Mouse (Mus musculus): ENCODE measurements around the gene Il6st.
A peak's percentile ranks its signal among the peaks of the same experiment; 100 is the strongest.

Gene Il6st

DNA sequence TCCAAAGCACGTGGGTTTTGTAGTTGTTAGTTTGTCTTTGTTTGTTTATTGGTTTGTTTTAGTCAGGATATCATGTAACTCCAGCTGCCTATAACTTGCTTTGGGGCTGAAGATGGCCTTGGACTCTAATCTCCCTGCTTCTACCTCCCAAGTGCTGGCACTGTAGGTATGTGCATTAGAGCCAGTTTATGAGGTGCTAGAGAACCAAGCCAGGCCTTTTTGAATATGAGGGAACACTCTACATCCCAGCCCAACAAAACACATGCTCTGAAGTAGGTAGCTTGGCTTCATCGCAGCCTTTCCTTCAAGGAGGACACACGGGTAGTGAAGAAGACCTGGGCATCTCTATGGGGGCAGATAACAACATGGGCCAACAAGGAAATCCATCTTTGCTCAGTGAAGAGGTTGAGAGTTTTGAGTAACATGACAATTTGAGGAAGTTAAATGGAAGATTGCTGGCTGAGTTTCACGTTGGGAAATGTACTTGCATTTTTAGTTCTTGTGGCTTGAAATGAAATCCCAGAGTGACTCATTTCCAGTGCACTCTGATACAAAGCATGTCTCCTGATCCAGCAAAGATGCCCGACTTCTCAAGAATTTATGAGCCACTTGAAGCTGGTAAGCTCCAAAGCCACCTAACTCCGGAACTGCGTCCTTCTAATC, 20.9 kb upstream of the Il6st start:
- DNase-seq = peak; percentile 56

DNA sequence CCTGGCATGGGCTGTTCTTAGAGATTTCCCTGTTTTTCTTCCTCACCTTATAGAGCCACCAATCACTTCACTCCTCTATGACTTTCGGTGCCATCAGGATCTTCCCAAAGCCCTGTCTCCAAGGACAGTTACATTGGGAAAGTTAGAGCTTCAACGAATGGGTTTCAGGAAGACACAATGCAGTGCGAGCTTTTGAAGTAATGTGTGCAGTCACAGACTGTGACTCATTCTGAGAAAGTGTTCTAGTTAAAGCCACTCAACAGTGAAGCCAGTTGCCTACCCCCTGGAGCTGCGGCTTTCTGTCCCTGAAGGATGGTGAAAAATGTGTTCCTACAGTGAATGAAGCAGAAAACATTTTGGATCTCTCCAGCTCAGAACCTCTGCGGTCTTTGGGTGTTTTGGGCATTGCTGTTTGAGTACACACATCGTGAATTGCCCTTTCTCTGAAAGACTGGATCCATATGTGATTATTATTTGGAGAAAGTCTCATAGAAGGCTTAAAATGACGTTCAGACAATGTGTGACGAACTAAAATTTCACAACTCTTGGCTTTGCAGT, 16.7 kb upstream of the Il6st start:
- DNase-seq = no peak

DNA sequence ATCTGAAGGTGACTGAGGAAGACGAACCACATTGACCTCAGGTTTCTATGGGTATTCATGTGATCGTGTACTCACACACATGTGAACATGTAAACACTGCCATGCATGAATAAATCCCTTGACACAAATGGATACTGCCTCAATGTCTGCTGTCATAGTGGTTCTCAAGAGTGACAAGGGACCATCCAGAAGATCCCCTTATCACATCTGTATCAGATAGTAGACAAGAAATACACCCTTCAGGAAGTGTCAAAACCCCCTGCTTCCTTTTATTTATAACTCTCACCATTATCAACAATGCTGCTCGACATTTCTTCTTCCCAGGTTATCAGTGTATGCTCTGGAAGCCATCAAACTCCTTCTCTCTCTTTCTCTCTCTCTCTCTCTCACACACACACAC, 13.7 kb upstream of the Il6st start:
- no peak for DNase-seq

DNA sequence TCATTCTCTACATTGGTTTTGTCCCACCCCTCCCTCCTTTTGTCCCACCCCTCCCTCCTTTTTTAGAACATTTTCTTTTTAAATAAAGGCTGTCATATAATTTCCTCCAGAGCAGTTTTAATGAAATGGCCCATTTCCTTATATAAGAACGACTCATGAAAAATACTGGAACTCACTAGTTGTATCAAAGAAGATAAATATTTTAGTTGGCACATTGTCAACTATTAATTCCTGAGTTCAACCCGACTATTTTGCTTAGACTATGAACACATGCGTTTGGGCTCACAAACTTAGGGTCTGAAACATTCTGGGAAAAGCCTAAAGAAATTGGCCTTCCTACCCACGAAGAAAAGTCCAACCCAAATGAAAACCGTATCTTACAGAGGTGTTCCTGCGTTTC, 6.5 kb upstream of the Il6st start:
- no peak for DNase-seq

DNA sequence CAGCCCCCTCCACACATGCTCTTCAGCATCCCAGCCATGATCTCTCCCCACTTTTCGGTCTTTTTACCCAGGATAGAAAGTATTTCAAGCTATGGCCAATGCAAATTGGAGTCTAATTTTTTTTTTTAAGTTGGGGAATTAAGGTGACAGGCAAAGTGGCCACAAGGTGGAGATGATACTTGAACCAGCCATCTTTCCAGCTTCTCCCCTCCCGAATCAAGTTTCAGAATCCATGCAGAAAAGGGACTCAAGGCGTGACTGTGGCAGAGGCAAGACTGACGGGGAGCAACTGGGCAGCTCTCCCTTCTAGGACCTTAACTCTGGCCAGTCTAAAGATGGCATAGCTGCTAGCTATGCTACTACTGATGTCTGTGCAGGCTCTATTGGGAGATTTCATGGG, 5.9 kb upstream of the Il6st start:
- no peak for DNase-seq

DNA sequence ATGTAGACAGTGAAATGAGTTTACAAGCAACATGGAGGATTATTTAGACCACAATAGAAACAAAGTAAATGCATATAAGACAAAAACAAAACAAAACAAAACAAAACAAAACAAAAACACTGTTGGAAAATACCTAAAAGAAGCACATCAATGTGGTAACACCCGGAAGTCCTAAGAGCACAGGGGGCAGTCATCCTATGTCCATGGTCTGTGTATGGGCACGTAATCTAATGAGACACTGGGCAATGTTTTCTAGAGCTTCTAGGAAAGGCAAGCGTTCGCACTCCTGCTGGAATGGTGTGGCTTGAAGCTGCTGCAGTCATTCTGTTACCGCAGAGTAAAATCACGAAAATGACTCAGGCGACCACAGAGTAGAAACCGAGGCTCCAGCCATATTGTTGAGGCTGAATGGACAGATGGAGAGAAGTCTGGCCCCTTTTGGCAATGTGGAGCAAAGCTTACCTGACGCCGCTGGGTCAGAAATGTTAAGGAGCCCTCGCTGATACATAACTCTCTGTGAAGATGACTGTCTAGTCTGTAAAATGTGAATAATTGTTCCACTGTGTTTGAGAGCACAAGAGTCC, 5.3 kb upstream of the Il6st start:
- DNase-seq = no peak

DNA sequence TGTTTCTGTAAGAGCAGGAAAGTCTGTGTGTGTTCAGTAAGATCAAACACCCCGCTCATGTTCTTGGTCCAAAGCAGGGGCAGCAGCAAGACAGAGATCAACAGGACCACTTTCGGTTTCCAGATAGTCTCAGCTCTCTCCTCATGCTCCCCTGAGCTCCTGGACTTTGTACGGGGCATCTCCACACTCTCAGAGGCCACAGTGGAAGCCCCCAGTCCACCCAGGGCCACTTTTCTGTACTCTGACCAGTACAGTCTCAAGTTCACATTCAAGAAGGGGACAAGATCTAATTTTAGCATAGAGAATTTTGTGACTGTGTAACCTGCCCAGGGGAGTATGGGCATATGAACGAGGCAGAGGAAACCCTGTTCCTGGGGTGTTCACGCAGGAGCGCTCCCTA, 3.9 kb upstream of the Il6st start:
- DNase-seq = no peak

DNA sequence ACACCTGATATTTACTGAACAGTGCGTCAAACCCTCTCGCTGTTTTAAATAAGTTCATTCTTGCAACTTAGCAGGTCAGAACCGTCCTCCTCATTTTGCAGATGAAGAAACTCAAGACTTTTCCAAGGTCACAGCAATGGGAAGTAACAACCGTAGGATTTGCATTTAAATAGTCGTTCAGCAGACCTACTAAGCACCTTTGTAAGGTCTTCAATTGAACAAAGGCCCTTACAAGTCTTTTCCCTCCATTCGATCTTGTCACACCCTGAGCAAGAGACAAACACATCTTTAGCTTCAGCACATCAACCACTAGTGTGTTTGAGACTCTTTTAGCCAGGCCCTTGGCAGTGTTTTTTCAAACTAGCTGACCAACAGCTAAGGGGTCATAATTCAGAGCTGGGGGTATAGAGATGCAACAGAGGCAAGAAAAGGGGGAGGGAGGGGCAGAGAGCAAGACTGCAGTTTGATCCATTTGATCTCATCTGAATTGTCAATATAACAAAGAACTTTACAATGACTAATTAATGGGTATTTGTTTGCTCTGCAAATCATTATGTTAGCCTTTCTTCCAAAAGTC, 1.4 kb upstream of the Il6st start:
- DNase-seq = no peak

DNA sequence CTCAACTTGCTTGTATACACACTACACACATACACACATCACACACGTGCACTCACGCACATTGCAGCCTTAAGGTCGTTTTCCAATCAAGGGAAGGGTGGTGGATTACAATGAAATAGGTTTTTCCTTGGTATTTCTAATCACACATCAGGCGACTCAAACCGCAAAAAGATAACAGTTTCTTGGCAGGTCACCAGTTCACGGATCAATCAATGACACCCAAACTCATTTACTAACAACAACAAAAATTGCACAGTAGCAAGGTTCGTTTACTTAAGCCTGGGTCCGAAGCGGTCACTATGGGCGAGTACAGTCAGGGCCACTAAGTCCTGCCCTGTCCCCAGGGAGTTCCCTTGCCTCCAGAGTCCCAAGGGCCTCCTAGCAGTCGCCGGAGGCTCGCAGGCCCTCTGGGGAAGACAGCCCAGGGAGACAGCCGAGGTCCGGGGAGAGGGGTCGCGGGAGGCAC, 500 bp upstream of the Il6st start:
- no peak for DNase-seq

DNA sequence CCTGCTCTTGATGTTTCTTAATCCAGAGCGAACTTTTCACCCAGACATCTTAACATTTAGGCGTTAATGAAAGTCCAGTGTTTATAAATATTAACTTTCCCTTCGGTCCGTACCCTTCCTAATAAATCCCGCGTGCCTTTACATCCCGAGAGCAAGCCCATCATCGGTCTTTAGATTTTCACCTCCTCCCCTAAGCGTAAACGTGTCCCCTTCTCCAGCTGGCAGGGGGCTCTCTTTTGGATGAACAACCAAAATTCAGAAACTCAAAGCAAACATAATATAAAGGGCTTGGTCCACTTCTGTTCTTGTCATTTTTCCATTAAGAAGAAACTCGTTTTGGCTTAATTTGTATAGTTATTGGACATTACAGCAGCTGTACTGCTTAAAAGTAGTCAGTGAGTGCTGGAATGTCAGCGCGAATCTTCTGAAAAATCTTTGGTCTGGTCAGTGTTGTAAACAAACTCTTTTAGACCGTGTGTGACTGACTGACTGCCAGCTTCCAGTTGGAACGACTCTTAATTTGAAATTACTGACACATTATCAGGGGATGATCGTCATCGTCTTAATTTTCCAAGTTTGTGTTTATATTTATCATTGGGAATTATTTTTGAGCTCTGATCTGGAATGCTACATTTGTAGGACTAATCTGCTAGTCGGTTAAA, 887 bp downstream of the Il6st start:
- peak; percentile 64 for DNase-seq

DNA sequence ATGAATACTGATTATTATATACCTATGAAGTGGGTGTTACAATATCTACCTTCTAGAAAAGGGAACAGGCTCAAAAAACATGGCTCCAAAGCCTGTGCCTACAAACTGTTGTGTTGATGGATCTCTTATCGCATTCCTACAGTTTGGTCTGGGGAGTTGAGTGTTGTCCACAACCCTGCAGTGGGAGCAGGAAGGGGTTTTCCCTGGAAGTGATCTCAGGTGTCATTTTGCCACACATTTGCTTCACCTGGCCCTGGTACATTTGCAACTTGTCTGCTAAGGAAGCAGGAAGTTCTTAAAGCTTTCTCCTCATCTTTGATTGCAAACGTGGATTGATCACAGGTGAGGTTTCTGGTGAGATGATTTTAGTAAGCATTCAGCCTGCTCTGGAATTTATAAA, 1.7 kb downstream of the Il6st start:
- DNase-seq = no peak

DNA sequence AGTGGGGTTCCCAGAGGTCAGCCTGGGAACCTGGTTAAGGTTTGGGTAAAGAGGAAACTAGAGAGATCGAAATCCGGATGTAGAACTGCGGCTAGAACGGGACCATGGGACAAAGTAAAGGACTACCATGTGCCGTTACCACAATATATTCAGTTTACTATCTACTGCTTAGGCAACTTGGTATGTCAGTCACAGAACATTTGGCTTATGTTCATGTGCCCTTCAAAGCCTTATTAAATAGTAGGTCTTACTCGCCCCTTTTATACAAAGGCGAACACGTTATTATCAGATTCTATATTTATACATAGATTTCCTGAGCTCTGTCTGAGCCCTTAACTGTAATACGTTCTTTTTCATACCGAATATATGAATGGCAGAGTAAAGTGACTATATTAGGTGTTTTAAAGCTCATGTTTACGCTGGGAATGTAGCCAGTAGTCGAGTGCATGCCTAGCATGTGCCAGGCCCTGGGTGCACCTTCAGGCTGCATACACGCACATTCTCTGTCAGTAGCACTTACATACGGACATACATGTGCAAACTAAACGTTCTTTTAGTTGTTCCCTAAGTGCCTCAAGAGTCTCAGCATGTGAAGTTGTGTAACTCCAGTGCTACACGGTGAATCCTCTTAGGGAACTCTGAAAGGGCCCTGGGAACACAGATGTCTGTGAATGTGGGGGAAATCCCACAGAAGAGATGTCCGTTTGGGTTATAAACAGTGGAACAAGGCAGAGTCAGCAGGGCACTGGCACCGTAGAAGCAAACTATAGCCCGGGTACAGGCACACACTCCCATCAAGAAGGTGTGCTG, 2.5 kb downstream of the Il6st start:
- DNase-seq = peak; percentile 50

DNA sequence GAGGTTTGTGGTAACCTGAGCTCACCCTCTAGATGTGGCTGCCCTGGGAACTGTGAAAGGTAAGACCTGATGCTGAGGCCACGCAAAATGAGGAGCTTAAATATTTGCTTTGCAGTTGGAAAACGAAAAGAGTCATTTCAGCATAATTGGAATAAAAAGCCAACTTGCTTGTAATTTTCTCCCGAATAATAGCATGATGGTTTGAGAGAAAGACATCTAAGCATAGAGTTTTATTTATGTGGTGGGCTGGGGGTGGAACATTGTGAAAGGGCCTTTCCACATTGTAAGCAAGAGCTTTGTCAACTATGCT, 3.0 kb downstream of the Il6st start:
- no peak for DNase-seq

DNA sequence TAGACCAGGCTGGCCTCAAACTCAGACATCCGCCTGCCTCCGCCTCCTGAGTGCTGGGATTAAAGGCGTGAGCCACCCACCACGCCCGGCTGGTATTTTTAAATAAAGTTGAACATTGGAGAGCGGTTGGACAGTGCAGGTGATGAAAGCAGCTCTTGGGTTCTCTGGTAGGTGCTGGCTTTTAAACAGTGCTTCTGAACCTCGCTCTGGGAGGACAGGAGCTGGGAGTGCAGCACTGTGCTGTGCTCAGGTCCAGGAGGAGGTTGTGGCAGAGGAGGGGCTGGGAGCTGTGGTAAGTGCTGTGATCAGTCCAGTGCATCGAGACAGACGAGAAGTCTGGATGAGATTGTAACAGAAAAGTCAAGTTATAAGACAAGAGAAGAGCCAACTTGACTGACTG, 3.5 kb downstream of the Il6st start:
- DNase-seq = no peak

DNA sequence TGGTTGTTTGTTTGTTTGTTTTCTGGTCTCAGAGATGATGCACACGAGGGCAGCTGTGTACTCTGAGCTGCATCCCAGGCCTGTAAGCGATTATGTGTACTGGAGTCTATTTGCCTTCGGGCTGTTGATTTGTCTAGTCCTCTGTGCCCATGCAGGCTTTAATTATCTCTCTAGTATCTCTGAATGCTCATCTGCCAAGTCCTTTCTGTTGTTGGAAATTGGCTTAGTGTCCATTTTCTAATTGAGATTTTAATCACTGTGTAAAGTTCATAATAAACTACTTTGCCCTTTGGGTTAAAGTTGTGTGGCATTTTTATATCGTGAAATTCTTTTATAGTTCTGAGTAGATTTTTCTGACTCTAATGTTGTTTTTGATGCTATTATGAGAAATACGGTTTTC, 5.6 kb downstream of the Il6st start:
- DNase-seq = no peak

DNA sequence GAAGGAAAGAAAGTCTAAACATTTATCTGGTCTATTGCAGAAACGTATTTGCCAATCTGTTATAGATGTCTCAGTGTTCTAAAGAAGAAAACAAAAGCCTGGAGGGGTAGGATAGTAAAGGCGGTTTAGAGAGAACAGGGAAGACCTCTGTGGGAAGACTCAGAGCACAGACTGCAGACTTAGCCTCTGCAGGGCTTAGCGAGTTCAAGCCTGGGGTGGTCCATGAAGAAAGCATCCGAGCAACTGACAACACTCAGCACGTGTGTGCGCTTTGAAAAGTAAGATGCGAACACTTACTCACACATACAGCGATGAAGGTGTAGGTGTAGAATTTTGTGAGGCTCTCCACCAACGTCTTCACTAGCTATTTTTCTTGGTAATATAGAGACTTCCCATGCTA, 7.3 kb downstream of the Il6st start:
- no peak for DNase-seq

DNA sequence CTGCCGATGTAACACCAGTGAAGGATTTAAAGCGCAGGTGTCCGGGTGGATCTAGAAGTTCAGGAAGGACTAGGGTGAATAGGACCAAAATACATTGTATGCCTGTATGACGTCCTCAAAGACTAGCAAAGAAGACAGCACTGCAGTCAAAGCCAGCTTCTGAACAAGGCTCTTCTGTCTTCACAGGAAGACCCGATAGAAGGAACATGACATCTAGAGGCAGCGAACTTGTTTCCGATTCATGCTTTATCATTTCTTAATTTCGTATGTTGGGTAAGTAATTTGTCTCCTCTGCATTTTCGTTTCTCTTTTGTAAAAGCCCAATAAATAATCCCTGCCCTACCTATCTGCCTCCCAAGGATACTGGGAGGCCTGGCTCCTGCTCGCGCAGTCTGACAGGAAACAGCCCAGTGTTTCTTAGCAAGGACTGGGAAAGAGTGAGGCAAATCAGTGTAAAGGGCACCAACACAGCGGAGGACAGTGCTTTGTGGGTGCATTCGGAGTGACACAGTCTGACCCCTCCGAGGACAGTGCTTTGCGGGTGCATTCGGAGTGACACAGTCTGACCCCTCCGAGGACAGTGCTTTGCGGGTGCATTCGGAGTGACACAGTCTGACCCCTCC, 8.6 kb downstream of the Il6st start:
- DNase-seq = no peak

DNA sequence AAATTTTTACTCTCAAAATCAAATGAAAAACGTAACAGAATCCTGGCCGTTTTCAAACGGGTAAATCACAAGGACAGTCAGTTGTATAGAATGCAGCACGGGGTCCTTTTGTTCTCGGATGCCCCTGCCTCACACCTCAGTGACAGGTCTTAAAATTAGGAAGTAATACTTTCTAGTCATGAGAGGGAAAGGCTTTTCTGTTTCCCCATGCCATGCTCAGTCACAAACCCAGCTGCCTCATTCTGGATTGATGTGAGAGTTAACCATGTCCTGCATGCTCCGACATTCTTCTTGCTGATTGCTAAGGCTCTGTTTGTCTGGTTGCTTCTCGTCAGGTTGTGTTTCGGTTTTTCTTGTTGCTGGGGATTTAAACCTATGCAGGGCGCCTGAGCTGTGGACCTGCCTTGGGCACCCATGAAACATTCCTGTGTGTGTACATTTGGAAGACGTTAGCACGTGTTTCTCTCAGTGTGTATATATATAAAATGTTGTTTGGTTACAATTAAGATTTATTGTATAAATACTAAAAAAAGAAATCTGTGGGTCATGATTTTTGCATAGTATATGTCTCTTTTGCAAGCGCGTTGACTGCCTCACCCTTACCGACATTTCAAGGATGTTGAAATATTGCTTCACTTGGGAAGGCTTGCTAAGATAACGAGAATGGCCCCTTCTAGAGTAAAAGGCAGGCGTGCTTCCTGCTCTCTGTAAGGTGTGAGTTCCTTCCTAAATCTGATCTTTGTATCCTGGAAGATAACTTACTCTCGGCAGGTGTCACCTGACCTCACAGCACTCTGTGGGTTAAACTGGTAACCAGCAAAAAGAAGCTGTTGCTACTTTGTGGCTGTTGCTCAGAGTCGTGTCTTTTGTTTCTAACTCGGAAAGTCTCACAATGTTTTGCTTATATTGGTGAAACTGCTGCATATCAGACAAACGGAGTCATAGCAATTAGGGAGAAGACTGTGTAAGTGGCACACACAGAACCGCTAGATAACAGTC, 10.2 kb downstream of the Il6st start:
- DNase-seq = peak; percentile 25

DNA sequence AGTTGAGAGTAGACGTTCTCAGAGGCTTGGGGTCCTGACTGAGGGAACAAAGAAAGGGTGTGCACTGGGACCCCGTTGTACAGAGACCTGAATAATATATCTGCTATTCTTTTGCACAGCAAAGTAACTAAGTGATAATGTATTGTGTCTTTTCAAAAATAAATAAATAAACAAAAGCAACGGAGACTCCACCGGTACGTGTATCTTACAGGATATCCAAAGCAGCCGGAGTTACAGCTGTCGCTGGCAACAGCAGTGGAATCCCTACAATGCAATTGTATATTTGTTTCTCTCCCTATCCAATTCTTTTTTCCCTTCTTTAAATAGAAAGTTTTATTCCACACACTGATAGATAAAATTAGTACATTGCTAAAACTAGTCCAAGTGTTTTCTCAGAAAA, 15.2 kb downstream of the Il6st start:
- no peak for DNase-seq

DNA sequence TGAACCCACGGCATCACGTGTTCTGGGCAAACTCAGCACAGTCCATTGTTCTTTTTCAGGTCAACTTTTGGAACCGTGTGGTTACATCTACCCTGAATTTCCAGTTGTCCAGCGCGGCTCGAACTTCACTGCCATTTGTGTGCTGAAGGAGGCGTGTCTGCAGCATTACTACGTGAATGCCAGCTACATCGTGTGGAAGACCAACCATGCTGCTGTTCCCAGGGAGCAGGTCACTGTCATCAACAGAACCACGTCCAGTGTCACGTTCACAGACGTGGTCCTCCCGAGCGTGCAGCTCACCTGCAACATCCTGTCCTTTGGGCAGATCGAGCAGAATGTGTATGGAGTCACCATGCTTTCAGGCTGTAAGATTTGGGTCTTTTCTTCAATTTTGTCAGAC, 16.1 kb downstream of the Il6st start:
- no peak for DNase-seq

DNA sequence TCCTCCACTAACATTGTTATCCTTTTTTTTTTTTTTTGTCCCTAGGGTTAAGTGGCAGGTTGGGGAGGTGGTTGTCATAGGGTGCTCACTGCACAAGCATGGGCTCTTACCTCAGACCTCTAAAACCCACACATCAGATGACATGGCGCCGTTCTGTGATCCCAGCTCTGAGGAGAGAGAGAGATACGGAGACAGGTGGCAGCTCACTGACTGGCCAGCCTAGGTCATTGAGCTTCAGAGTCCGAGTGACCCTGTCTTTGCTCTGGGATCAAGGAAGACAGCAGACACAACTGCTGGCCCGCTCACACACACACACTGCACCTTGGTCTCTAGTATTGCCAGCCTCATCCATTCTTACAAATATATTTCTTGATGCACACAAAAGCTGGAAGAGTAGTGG, 18.7 kb downstream of the Il6st start:
- DNase-seq = no peak
